Mouse (Mus musculus) adipocyte (in vitro differentiated cells): ENCODE measurements at regions not wholly inside any gene's neighbourhood (a gene's known extent, or its start where the extent isn't known, plus 50 kb on each side); places are given as distances from the start of the nearest gene placed in this dataset.

Source experiments
- DNase-seq: peaks from one replicate; pipeline ENCODE4 v3.0.0-alpha.2; 2016; ENCODE audit warnings: low spot score

- DNase-seq: no peak
Observed at GRCm38 (mm10) chr13:48316747-48317146, 55.7 kb downstream of the Id4 start.

GRCm38 (mm10) chr13:48317457-48317856 lies 56.4 kb downstream of the Id4 start:
- peak; percentile 3 for DNase-seq

- DNase-seq: no peak
Observed at GRCm38 (mm10) chr13:48319001-48319400, 58.0 kb downstream of the Id4 start.

GRCm38 (mm10) chr13:48324290-48324718 lies 63.3 kb downstream of the Id4 start:
- peak; percentile 22 for DNase-seq

GRCm38 (mm10) chr13:48330619-48331018 lies 69.6 kb downstream of the Id4 start:
- no peak for DNase-seq

GRCm38 (mm10) chr13:48336135-48336534 lies 75.1 kb downstream of the Id4 start:
- no peak for DNase-seq

GRCm38 (mm10) chr13:48336602-48337001 lies 75.6 kb downstream of the Id4 start:
- DNase-seq: no peak

GRCm38 (mm10) chr13:48338561-48338960 lies 77.5 kb downstream of the Id4 start:
- DNase-seq: no peak

GRCm38 (mm10) chr13:48350124-48350523 lies 89.1 kb downstream of the Id4 start:
- no peak for DNase-seq

GRCm38 (mm10) chr13:48350955-48351354 lies 89.9 kb downstream of the Id4 start:
- no peak for DNase-seq

- DNase-seq: no peak
Observed at GRCm38 (mm10) chr13:48357118-48357517, 96.1 kb downstream of the Id4 start.

- no peak for DNase-seq
Observed at GRCm38 (mm10) chr13:48357640-48358039, 96.6 kb downstream of the Id4 start.

GRCm38 (mm10) chr13:48371060-48371459 lies 110.0 kb downstream of the Id4 start:
- DNase-seq: no peak

- DNase-seq: no peak
Observed at GRCm38 (mm10) chr13:48376405-48376804, 115.4 kb downstream of the Id4 start.

- no peak for DNase-seq
Observed at GRCm38 (mm10) chr13:48383580-48384445, 122.8 kb downstream of the Id4 start.

- DNase-seq: no peak
Observed at GRCm38 (mm10) chr13:48384901-48385300, 123.9 kb downstream of the Id4 start.

- DNase-seq: no peak
Observed at GRCm38 (mm10) chr13:48391126-48391525, 122.1 kb downstream of the Zfp169 start.

GRCm38 (mm10) chr13:48397761-48398160 lies 115.5 kb downstream of the Zfp169 start:
- DNase-seq: no peak

- DNase-seq: no peak
Observed at GRCm38 (mm10) chr13:48398617-48399016, 114.6 kb downstream of the Zfp169 start.

GRCm38 (mm10) chr13:48402316-48402715 lies 110.9 kb downstream of the Zfp169 start:
- no peak for DNase-seq

- DNase-seq: no peak
Observed at GRCm38 (mm10) chr13:48422438-48423329, 90.6 kb downstream of the Zfp169 start.

GRCm38 (mm10) chr13:48426816-48427215 lies 86.4 kb downstream of the Zfp169 start:
- DNase-seq: no peak
